Comparison of ENCODE assay signal across 8 mouse cellular contexts in the genomic region with DNA sequence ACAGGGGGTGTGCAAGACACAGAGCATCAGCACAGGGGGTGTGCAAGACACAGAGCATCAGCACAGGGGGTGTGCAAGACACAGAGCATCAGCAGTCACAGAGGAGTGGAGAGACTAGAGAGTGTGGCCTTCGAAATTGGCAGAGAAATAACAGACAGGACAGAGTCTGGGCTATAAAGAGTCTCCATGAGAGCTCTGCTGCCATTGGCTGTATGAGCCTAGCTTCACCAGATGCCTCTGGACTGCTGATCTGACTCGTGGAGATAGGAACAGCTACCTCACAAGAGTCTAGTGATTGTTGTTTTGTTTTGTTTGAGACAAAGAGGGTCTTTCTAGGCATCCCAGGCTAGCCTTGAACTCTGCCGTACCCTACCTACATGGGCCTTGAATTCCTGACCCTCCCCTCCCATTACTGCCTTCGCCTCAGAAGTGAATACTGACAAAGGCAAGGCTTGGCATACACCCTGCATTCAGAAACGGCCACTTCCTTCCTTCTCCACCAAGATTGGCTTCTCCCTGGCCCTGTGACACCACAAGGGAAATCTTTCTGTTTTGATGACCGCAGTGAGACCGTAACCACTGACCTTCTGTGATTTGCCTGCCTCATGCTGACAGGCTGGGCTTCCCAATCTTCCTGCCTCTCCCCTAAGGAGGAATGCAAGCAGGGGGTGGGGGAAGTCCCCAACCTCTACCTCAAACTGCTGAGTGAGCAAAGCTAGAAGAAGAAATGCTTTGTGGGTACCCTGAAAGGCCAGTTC. TPM values are rescaled to one million over a fixed set of nuclear protein-coding genes. Genes with fewer than 3 reads are reported as not detected.
DNase-seq lines count a peak whose midpoint lies in the region; ATAC-seq and TF ChIP-seq lines count a peak whose summit lies in the region.

No protein-coding gene starts in this region.

- no peak overlapping the region for H3K4me3 ChIP-seq in layer of hippocampus, adult 2 months
- H3K4me3 ChIP-seq in kidney, adult 2 months (ENCODE audit: insufficient read depth, low read depth, low read length), result no peak overlapping the region

- peak overlapping the region; percentile 36; the same call in 1 of the 2 replicates for H3K27ac ChIP-seq in layer of hippocampus, adult 2 months
- peak overlapping the region; percentile 67 for H3K27ac ChIP-seq in kidney, adult 2 months (ENCODE audit: insufficient read depth, low read depth, low read length)

- 38% methylated on average over 7 of the region's 7 CpGs for WGBS in kidney, adult 2 months

- H3K36me3 ChIP-seq in kidney, adult 2 months (ENCODE audit: control insufficient read depth, insufficient read depth, low read length), result no peaks in the 10 kb centered on the region

- H3K4me1 ChIP-seq in kidney, adult 2 months (ENCODE audit: control insufficient read depth, insufficient read depth, low read length), result peaks cover 10% of the 10 kb centered on the region; the same call in 1 of the 2 replicates

- no peaks in the 10 kb centered on the region for H3K27me3 ChIP-seq in kidney, adult 2 months (replicated peaks; ENCODE audit: control insufficient read depth, insufficient read depth, low read length)

- no peak for TF ChIP-seq POLR2A in kidney, adult 2 months (IDR thresholded peaks at IDR 0.05; ENCODE audit: low read depth, low read length)

- no peak for TF ChIP-seq CTCF in layer of hippocampus, adult 2 months (conservative IDR thresholded peaks at IDR 0.05)
- no peak for TF ChIP-seq CTCF in kidney, adult 2 months (conservative IDR thresholded peaks at IDR 0.05; ENCODE audit: insufficient read depth, insufficient read length, low read depth, low read length)

- DNase-seq in layer of hippocampus, adult 2 months (ENCODE audit: low spot score in 2 of 2), result no peak
- no peak for DNase-seq in layer of hippocampus, postnatal 36 days
- peak; percentile 60 for DNase-seq in fibroblast of lung, adult 2 months (ENCODE audit: low read depth)
- DNase-seq in kidney, adult 2 months, result peak; percentile 89
- DNase-seq in lung, postnatal 14 days, result peak; percentile 43
- no peak for DNase-seq in spleen, adult 18-20 months
- DNase-seq in right cerebral cortex, postnatal 25 days, result no peak

- no peak for ATAC-seq in monocyte, adult 5-6 weeks (replicated peaks; ENCODE audit: insufficient number of reproducible peaks, low FRiP score, low TSS enrichment, poor library complexity, severe bottlenecking)

RNA-seq across cellular contexts. Expression of a gene that starts 3.4 kb away (rescaled TPM):
- total RNA-seq in layer of hippocampus, adult 2 months (2021), result 10 to 100 TPM; 11.8 to 15.8 TPM
- total RNA-seq in layer of hippocampus, postnatal 36 days (2021), result 10 to 100 TPM; 14.3 to 16.1 TPM
- 15.5 and 19.4 TPM in 2 replicates for polyA plus RNA-seq in kidney, adult 2 months (2012; rRNA removed)
- total RNA-seq in monocyte, adult 5-6 weeks (2017), result not detected in 3 replicates

Comparison
In these comparisons a context has a peak if more than half of its experiments do, and no peak if none do; other contexts are left out.
1. DNase-seq: peak in fibroblast of lung, adult 2 months (single experiment), kidney, adult 2 months (single experiment) and lung, postnatal 14 days (single experiment); none in layer of hippocampus, adult 2 months (0 of 2), layer of hippocampus, postnatal 36 days (0 of 2), spleen, adult 18-20 months (0 of 2) and right cerebral cortex, postnatal 25 days (single experiment).
2. RNA of a gene that starts 3.4 kb away (total RNA-seq): 14.3 to 16.1 TPM in layer of hippocampus, postnatal 36 days and 11.8 to 15.8 TPM in layer of hippocampus, adult 2 months; not detected in monocyte, adult 5-6 weeks; every median in the first group is over 10 times any median in the second.